Comparison of ENCODE assay signal across 13 mouse cellular contexts in the genomic region with DNA sequence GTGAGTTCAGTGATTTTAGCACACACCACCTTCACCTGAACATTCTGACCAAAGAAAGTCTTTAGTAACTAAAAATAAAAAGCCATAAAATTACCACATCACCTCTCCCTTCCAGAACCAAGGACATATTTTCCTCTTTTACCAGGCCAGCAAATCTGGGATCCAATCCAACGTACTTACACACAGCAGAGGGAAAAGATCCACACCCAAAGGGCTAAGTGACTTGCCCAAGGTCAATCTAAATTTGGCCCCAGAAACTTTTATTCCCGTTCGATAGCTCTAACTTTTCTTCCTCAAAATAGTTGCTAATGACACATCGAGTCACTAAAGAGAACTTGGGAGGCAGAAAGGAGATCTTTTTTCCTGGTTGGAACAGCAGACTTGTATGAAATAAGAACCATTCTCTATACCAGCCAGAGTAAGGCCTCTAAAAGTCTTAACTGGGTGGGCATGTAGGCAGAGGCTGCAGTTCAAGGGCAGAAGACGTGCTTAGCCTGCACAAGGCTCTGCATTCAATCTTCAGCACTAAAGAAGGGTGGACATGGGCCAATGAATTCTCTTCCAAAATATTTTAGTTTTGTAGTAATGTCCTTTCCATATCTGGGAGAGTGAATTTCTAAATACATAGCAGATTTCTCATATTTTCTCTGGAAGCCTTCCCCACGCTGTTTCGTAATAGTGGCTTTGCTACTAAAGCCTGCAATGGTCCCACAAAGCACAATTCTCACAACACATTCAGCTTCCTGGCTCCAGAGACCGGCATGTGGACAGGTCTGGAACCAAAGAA. TPM values are rescaled to one million over a fixed set of nuclear protein-coding genes. Genes with fewer than 3 reads are reported as not detected.
DNase-seq lines count a peak whose midpoint lies in the region; ATAC-seq and TF ChIP-seq lines count a peak whose summit lies in the region.
"Had no signal": no experiment of that assay in that cellular context is flagged by ENCODE, and none has a peak within 500 bp of the region (broad histone marks: within the 10 kb centered on the region; RNA-seq: fewer than 3 reads in every experiment).

No protein-coding gene starts in this region.

- H3K9ac ChIP-seq in limb, embryonic 14.5 days (ENCODE audit: low read depth, low read length, severe bottlenecking), result no peak overlapping the region
- H3K9ac ChIP-seq in heart, embryonic 13.5 days, result no peak overlapping the region

- H3K36me3 ChIP-seq in limb, embryonic 14.5 days (ENCODE audit: control insufficient read depth, insufficient read depth, low read length), result no peaks in the 10 kb centered on the region
- H3K36me3 ChIP-seq in limb, embryonic 10.5 days, result no peaks in the 10 kb centered on the region
- H3K36me3 ChIP-seq in heart, embryonic 13.5 days, result no peaks in the 10 kb centered on the region
- H3K36me3 ChIP-seq: G1E had no signal

- peaks cover 13% of the 10 kb centered on the region; the same call in 1 of the 2 replicates for H3K4me1 ChIP-seq in limb, embryonic 14.5 days (ENCODE audit: control insufficient read depth, insufficient read depth, low read length)
- H3K4me1 ChIP-seq in limb, embryonic 10.5 days, result no peaks in the 10 kb centered on the region
- peaks cover 5% of the 10 kb centered on the region for H3K4me1 ChIP-seq in brown adipose tissue, adult 24 weeks (ENCODE audit: control insufficient read depth, insufficient read depth, insufficient read length, low read length)
- peaks cover 13% of the 10 kb centered on the region; the same call in 1 of the 2 replicates for H3K4me1 ChIP-seq in heart, embryonic 13.5 days

- H3K27ac ChIP-seq in limb, embryonic 14.5 days (replicated peaks; ENCODE audit: low read depth, low read length), result peak overlapping the region; percentile 38; the same call in 1 of the 2 replicates
- no peak overlapping the region for H3K27ac ChIP-seq in limb, embryonic 10.5 days
- peak overlapping the region; percentile 97 for H3K27ac ChIP-seq in brown adipose tissue, adult 24 weeks (replicated peaks; ENCODE audit: low read depth, low read length)
- peak overlapping the region; percentile 44 for H3K27ac ChIP-seq in heart, embryonic 13.5 days (replicated peaks)

- ATAC-seq in limb, embryonic 14.5 days (ENCODE audit: low FRiP score, low read depth), result no peak
- no peak for ATAC-seq in heart, embryonic 13.5 days (ENCODE audit: extremely low read depth, insufficient number of reproducible peaks, low FRiP score, low TSS enrichment)

- no peak overlapping the region for H3K4me3 ChIP-seq in limb, embryonic 14.5 days (replicated peaks; ENCODE audit: low read length)
- H3K4me3 ChIP-seq in limb, embryonic 10.5 days, result no peak overlapping the region
- no peak overlapping the region for H3K4me3 ChIP-seq in brown adipose tissue, adult 24 weeks (ENCODE audit: insufficient read depth, low read depth, low read length)
- no peak overlapping the region for H3K4me3 ChIP-seq in heart, embryonic 13.5 days

- no peak for TF ChIP-seq POLR2A in limb, embryonic 14.5 days (IDR thresholded peaks at IDR 0.05; ENCODE audit: borderline replicate concordance, extremely low read depth, insufficient read depth, insufficient read length)

- peaks cover 3% of the 10 kb centered on the region; the same call in 1 of the 2 replicates for H3K9me3 ChIP-seq in limb, embryonic 14.5 days (ENCODE audit: control insufficient read depth, low read length)
- no peaks in the 10 kb centered on the region for H3K9me3 ChIP-seq in limb, embryonic 10.5 days (replicated peaks)
- no peaks in the 10 kb centered on the region for H3K9me3 ChIP-seq in heart, embryonic 13.5 days
- H3K9me3 ChIP-seq: G1E had no signal

- no peak overlapping the region for H3K4me2 ChIP-seq in limb, embryonic 14.5 days (replicated peaks; ENCODE audit: low read depth, low read length, severe bottlenecking)
- no peak overlapping the region for H3K4me2 ChIP-seq in heart, embryonic 13.5 days

- intact Hi-C loops in left cerebral cortex, postnatal 36 days (cut with DNase I), result no loop called here

- DNase-seq in limb, embryonic 14.5 days (ENCODE audit: low spot score), result peak; percentile 78
- DNase-seq in limb, embryonic 10.5 days (ENCODE audit: low spot score), result no peak
- DNase-seq in lung, postnatal 14 days, result peak; percentile 59
- DNase-seq in cerebellum, adult 11-12 months, result no peak
- DNase-seq in left cerebral cortex, postnatal 36 days (ENCODE audit: low spot score in 2 of 2), result no peak
- no peak for DNase-seq in thymus, postnatal 10 days (ENCODE audit: low spot score in 2 of 2)
- DNase-seq: right cerebral cortex, postnatal 14 days had no signal

- 57% methylated on average over 8 of the region's 8 CpGs for WGBS in limb, embryonic 14.5 days
- WGBS in limb, embryonic 10.5 days, result 91% methylated on average over 8 of the region's 8 CpGs
- WGBS in heart, embryonic 13.5 days, result 55% methylated on average over 8 of the region's 8 CpGs

- H3K27me3 ChIP-seq in limb, embryonic 14.5 days (ENCODE audit: control insufficient read depth, insufficient read depth, low read length), result no peaks in the 10 kb centered on the region
- peaks cover 14% of the 10 kb centered on the region; the same call in 1 of the 2 replicates for H3K27me3 ChIP-seq in limb, embryonic 10.5 days (ENCODE audit: low read depth, poor library complexity, severe bottlenecking)
- H3K27me3 ChIP-seq in heart, embryonic 13.5 days (replicated peaks), result no peaks in the 10 kb centered on the region

RNA-seq across cellular contexts. Expression of gene 4930447C04Rik, which starts 42.7 kb away (rescaled TPM):
- 10.8 and 15.7 TPM in 2 replicates for polyA plus RNA-seq in limb, embryonic 14.5 days (2012; rRNA removed)
- polyA plus RNA-seq in limb, embryonic 14.5 days (2014; fragmentation: Nextera tagmentation; extraction: Ambion mirVana), result 3.2 TPM in 2 replicates
- polyA plus RNA-seq in limb, embryonic 10.5 days (2016; fragmentation: Nextera tagmentation; extraction: Ambion mirVana), result 2.2 and 4.0 TPM in 2 replicates
- 1.4 TPM in 1 of 2 replicates, not detected in the other for polyA plus RNA-seq in brown adipose tissue, adult 24 weeks (2012; ENCODE audit: insufficient read depth, insufficient read length, missing spikeins)
- 2.0 and 3.1 TPM in 2 replicates for polyA plus RNA-seq in heart, embryonic 13.5 days (2015; fragmentation: Nextera tagmentation; extraction: Ambion mirVana)
- 10 to 100 TPM in 1 of 2 experiments, 1 to 10 TPM in 1; 4.1 to 11.0 TPM for total RNA-seq in left cerebral cortex, postnatal 36 days (2021)
- polyA plus RNA-seq: G1E had no signal

RNA-seq across cellular contexts. Expression of gene Six6, which starts 43.6 kb away (rescaled TPM):
- polyA plus RNA-seq in limb, embryonic 14.5 days (2012; rRNA removed), result not detected in 2 replicates
- polyA plus RNA-seq in limb, embryonic 14.5 days (2014; fragmentation: Nextera tagmentation; extraction: Ambion mirVana), result not detected in 2 replicates
- polyA plus RNA-seq in limb, embryonic 10.5 days (2016; fragmentation: Nextera tagmentation; extraction: Ambion mirVana), result not detected in 2 replicates
- polyA plus RNA-seq in brown adipose tissue, adult 24 weeks (2012; ENCODE audit: insufficient read depth, insufficient read length, missing spikeins), result not detected in 2 replicates
- not detected in 2 replicates for polyA plus RNA-seq in heart, embryonic 13.5 days (2015; fragmentation: Nextera tagmentation; extraction: Ambion mirVana)
- not detected for total RNA-seq in left cerebral cortex, postnatal 36 days (2021)
- total RNA-seq: left cerebral cortex, adult 8-10 months had no signal
- polyA plus RNA-seq: cortical plate, adult 2 months; G1E; intestine, embryonic 14.5 days had no signal

Comparison
In these comparisons a context has a peak if more than half of its experiments do, and no peak if none do; other contexts are left out.
1. DNase-seq: peak in limb, embryonic 14.5 days (single experiment) and lung, postnatal 14 days (single experiment); none in limb, embryonic 10.5 days (single experiment), cerebellum, adult 11-12 months (single experiment), left cerebral cortex, postnatal 36 days (0 of 2) and thymus, postnatal 10 days (0 of 2).